Comparison of ENCODE assay signal across 7 mouse cellular contexts in genomic region chr11:120223586-120224487, GRCm38 (mm10). TPM values are rescaled to one million over a fixed set of nuclear protein-coding genes. Genes with fewer than 3 reads are reported as not detected.
A peak's percentile ranks its signal among the peaks of the same experiment; 100 is the strongest.
DNase-seq lines count a peak whose midpoint lies in the region; ATAC-seq and TF ChIP-seq lines count a peak whose summit lies in the region.

No protein-coding gene starts in this region.

- no peaks in the 10 kb centered on the region for H3K9me3 ChIP-seq in heart, embryonic 14.5 days (ENCODE audit: control insufficient read depth, low read length)
- no peaks in the 10 kb centered on the region for H3K9me3 ChIP-seq in midbrain, embryonic 10.5 days (replicated peaks)

- no peak overlapping the region for H3K4me3 ChIP-seq in cortical plate, adult 2 months (ENCODE audit: insufficient read depth, low read length)
- H3K4me3 ChIP-seq in heart, embryonic 14.5 days (ENCODE audit: control insufficient read depth in 1 of 2, insufficient read depth in 1 of 2, low read depth in 1 of 2, low read length in 2 of 2), result no peak overlapping the region
- H3K4me3 ChIP-seq in midbrain, embryonic 10.5 days, result peak overlapping the region; percentile 98; the same call in 1 of the 2 replicates

- TF ChIP-seq POLR2A in cortical plate, adult 2 months (IDR thresholded peaks at IDR 0.05; ENCODE audit: extremely low read depth, insufficient read depth, low read length), result no peak

- no peak for ATAC-seq in heart, embryonic 14.5 days (ENCODE audit: insufficient number of reproducible peaks, insufficient read depth, low FRiP score, low read depth)

- no peak for TF ChIP-seq CTCF in cortical plate, adult 2 months (IDR thresholded peaks at IDR 0.05; ENCODE audit: extremely low read depth, insufficient read depth, low read length)

- peak overlapping the region; percentile 53; the same call in 1 of the 2 replicates for H3K27ac ChIP-seq in cortical plate, adult 2 months (ENCODE audit: insufficient read depth, low read length)
- H3K27ac ChIP-seq in heart, embryonic 14.5 days (replicated peaks in 1 of 2; ENCODE audit: control insufficient read depth in 1 of 2, insufficient read depth in 1 of 2, low read depth in 2 of 2, low read length in 2 of 2), result peak overlapping the region; percentile 5 to 29; a peak in 3 of 4 replicates
- peak overlapping the region; percentile 100 for H3K27ac ChIP-seq in midbrain, embryonic 10.5 days (replicated peaks)

- no peaks in the 10 kb centered on the region for H3K27me3 ChIP-seq in heart, embryonic 14.5 days (ENCODE audit: control insufficient read depth, insufficient read depth, low read length)
- H3K27me3 ChIP-seq in midbrain, embryonic 10.5 days (ENCODE audit: low read depth, poor library complexity, severe bottlenecking), result no peaks in the 10 kb centered on the region

- peak overlapping the region; percentile 44 for H3K9ac ChIP-seq in heart, embryonic 14.5 days (ENCODE audit: low read length)

- WGBS in heart, embryonic 14.5 days, result 61% methylated on average over 19 of the region's 19 CpGs
- WGBS in midbrain, embryonic 10.5 days, result 52% methylated on average over 19 of the region's 19 CpGs

- no peak overlapping the region for H3K4me2 ChIP-seq in heart, embryonic 14.5 days (ENCODE audit: low read length)

- H3K36me3 ChIP-seq in heart, embryonic 14.5 days (ENCODE audit: control insufficient read depth, insufficient read depth, low read length), result no peaks in the 10 kb centered on the region
- H3K36me3 ChIP-seq in midbrain, embryonic 10.5 days, result peaks cover 3% of the 10 kb centered on the region; the same call in 1 of the 2 replicates

- H3K4me1 ChIP-seq in cortical plate, adult 2 months (ENCODE audit: control insufficient read depth, insufficient read depth, low read length), result no peaks in the 10 kb centered on the region; the same call in 1 of the 2 replicates
- H3K4me1 ChIP-seq in heart, embryonic 14.5 days (ENCODE audit: control insufficient read depth in 2 of 2, insufficient read depth in 2 of 2, low read length in 2 of 2), result peaks cover 71 to 83% of the 10 kb centered on the region in 2 experiments
- peaks cover 100% of the 10 kb centered on the region for H3K4me1 ChIP-seq in midbrain, embryonic 10.5 days

- DNase-seq in cerebellum, adult 8-10 months, result peak; percentile 34
- DNase-seq in kidney, postnatal 10 days, result peak; percentile 66
- DNase-seq in midbrain, embryonic 10.5 days (ENCODE audit: low spot score), result peak; percentile 63
- no peak for DNase-seq in adrenal gland, adult 2 months
- no peak for DNase-seq in urinary bladder, postnatal 14 days (ENCODE audit: low spot score)

RNA-seq across cellular contexts. Expression of gene Bahcc1, which starts 8.9 kb away (rescaled TPM):
- 10.1 and 10.2 TPM in 2 replicates for polyA plus RNA-seq in cortical plate, adult 2 months (2012; rRNA removed)
- 8.8 and 9.1 TPM in 2 replicates for polyA plus RNA-seq in heart, embryonic 14.5 days (2014; fragmentation: Nextera tagmentation; extraction: Ambion mirVana)
- 14.3 and 16.6 TPM in 2 replicates for polyA plus RNA-seq in midbrain, embryonic 10.5 days (2016; fragmentation: Nextera tagmentation; extraction: Ambion mirVana)
- total RNA-seq in adrenal gland, adult 2 months (2021), result 10 to 100 TPM in 1 of 2 experiments, 1 to 10 TPM in 1; 9.2 to 21.9 TPM
- polyA plus RNA-seq in adrenal gland, adult 2 months (2012; rRNA removed), result 17.9 and 19.5 TPM in 2 replicates

Comparison
In these comparisons a context has a peak if more than half of its experiments do, and no peak if none do; other contexts are left out.
1. DNase-seq: peak in cerebellum, adult 8-10 months (single experiment), kidney, postnatal 10 days (single experiment) and midbrain, embryonic 10.5 days (single experiment); none in adrenal gland, adult 2 months (single experiment) and urinary bladder, postnatal 14 days (single experiment).
2. H3K27ac ChIP-seq: peak in every context shown above with its lines; median percentile 100 in midbrain, embryonic 10.5 days; 53 in cortical plate, adult 2 months; 17 in heart, embryonic 14.5 days.